Mouse (Mus musculus): ENCODE results near the gene H13.

DNA sequence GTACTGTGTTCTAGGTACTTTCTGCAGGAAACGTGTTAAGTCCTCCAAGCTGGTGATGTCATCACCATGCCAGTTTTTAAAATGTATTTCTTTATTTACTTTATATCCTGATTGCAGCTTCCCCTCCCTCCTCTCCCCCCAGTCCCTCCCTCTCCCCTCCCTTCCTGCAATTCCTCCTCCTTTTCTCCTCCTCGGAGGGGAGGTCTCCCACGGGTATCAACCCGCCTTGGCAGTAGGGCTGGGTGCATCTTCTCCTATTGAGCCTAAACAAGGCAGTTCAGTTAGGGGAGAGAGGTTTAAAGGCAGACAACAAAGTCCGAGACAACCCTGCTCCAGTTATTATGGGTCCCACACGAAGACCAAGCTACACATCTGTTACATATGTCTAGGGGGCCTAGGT, 30.4 kb upstream of the H13 start:
- TF ChIP-seq CTCF (conservative IDR thresholded peaks at IDR 0.05; ENCODE audit: insufficient read depth, insufficient read length, low read depth, low read length) (no peak), POLR2A (IDR thresholded peaks at IDR 0.05; ENCODE audit: low read depth, low read length) (no peak)
